Mouse (Mus musculus): ENCODE measurements around the gene Rftn2.

Gene Rftn2

GRCm38 (mm10) chr1:55210202-55210965 lies 16.2 kb downstream of the Rftn2 start:
- DNase-seq (ENCODE audit: low read depth), result peak; percentile 7

DNA sequence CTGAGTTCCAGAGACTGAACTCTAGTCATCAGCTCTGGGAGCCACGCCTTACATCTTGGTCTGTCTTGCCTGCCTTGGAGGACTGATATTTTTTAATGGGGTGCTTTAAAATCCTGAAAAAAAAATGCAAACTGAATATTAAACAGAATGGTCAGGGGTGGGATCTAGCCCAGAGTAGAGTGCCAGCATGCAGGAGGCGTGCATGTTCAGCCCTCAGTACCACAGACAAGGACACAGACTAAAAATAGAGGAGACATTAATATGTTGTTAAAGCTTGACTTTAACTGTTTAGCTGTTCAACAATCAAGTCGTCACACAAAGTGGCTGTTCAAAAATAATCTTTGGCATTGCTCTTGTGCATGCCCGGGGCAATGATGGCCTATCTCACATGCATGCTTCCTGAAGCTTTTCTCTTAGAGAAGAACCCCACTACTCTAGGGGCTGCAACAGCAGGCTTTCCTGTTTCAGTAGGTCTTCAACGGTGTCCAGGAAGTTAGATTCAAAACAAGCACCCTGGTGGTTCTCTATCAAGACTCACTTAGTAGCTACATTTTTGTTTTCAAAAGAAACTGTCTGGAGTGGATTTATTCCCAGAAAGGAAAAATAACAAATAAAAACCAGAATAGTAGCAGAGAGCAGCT lies 18.0 kb downstream of the Rftn2 start:
- no peak for DNase-seq (ENCODE audit: low read depth)

GRCm38 (mm10) chr1:55207561-55207960 lies 19.0 kb downstream of the Rftn2 start:
- no peak for DNase-seq (ENCODE audit: low read depth)

- no peak for DNase-seq (ENCODE audit: low read depth)
Observed at GRCm38 (mm10) chr1:55205808-55206327, 20.7 kb downstream of the Rftn2 start.

DNA sequence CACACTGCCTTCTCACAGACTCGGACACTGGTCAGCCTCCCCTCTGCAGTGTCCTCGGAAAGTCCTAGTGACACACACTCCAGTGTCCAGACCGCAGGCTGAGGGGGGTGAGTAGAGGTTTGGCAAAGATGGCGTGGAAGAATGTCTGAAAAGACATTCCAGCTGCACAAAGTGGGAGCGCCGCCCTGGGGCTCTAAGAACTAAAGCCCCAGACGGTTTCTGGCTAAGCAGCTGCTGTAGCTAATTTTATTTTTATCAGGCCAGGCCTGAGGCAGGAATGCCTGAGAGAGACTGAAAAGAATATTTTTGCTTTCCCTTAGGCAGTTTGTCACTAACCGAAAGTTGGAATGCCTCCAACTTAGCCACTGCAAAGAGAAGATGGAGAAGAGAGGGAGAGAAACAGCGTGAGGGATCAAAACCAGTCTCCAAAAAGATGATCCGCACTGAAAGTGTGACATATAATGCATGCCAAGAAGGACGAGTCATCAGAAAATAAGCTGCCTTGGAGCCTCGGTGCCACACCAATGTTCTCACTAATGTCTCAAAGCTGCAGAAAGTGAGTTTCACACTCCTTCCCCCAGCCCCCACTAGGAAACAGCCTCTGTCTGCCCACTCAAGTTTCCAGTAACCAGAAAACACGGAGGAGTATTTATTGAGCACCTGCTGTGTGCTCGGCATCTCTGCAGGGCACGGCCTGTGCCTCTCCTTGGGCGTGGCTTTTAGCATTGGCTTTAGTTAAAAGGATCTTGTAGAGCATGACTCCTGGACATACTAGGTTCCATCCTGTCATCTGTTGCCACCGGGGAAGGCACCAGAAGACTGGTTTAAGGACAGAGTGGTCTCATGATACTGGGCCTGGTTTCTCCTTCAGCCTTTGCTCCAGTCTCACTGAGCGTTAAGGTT lies 24.5 kb downstream of the Rftn2 start:
- DNase-seq (ENCODE audit: low read depth), result no peak

GRCm38 (mm10) chr1:55198719-55199118 lies 27.9 kb downstream of the Rftn2 start:
- DNase-seq (ENCODE audit: low read depth), result peak; percentile 50

GRCm38 (mm10) chr1:55196327-55197003 lies 30.1 kb downstream of the Rftn2 start:
- DNase-seq (ENCODE audit: low read depth), result no peak

DNA sequence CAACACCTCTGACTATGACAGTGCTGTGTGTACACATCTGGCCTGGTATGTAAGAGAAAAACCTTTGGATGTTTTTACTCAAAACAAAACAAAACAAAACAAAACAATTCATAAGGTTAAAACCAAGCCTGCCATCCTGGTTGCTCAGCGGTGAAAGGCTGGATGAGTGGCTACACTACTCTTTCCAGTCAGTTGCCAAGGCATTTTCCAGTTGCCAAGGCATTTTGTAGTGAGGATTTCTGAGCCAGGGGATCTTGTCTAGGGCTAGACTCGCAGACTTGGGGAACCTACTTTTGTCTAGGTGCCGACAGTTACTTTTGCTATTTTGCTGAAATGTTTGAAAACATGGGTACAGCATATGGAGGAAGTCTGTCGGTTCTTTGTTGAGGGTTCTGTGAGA lies 31.6 kb downstream of the Rftn2 start:
- no peak for DNase-seq (ENCODE audit: low read depth)

GRCm38 (mm10) chr1:55194064-55194915 lies 32.3 kb downstream of the Rftn2 start:
- DNase-seq (ENCODE audit: low read depth), result no peak

DNA sequence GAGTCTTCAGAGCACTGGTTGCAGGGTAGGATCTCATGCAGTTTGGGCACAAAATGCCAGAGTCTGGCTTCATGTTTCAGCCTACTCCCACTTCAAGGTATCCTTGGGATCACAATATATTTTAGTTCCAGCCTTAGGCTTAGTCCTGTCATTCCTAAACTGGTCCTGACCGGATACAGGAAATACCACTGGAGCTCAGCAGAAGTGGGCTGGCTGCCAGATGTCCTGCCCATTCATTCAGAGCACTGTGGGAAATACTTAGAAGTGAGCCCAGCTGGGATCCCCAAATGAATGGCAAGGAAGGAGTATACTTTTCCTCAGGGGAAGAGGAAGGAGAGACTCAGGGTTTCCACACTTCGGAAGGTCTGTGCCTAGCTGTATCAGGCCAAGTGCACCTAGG lies 33.3 kb downstream of the Rftn2 start:
- no peak for DNase-seq (ENCODE audit: low read depth)

DNA sequence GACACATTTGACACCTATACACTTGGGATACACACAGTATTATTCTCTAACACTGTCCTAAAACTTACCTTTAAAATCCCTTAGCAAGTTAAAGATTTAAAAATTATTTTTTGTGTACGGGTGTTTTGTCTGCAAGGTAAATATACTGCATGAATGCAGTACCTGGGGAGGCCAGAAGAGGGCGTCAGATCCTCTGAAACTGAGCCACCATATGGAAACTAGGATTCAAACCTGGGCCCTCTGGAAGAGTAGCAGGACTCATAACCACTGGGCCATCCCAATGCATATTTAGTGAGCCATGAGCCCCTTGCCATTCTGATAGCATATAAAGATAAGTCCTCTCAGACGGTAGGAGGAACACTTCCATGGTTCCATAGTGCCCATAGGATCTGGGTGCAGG lies 33.8 kb downstream of the Rftn2 start:
- peak; percentile 14 for DNase-seq (ENCODE audit: low read depth)

GRCm38 (mm10) chr1:55192015-55192414 lies 34.6 kb downstream of the Rftn2 start:
- DNase-seq (ENCODE audit: low read depth), result no peak

GRCm38 (mm10) chr1:55186592-55187210 lies 39.9 kb downstream of the Rftn2 start:
- no peak for DNase-seq (ENCODE audit: low read depth)

DNA sequence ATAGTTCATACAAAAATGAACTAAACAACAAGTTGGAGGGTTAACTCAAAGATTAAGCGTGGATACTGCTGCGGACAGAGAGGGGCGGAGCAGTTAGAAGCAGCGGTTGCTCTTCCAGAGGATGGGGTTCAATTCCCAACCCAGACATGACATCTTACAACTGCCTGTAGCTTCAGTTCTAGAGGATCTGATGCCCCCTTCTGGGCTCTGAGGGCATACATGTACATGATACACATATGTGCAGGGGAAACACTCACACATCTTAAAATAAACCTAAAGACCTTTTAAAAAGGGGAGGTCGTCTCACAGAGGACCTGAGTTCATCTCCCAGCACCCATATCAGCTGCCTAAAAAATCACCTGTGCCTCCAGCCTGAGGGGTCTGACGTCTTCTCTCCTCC lies 40.9 kb downstream of the Rftn2 start:
- peak; percentile 13 for DNase-seq (ENCODE audit: low read depth)

DNA sequence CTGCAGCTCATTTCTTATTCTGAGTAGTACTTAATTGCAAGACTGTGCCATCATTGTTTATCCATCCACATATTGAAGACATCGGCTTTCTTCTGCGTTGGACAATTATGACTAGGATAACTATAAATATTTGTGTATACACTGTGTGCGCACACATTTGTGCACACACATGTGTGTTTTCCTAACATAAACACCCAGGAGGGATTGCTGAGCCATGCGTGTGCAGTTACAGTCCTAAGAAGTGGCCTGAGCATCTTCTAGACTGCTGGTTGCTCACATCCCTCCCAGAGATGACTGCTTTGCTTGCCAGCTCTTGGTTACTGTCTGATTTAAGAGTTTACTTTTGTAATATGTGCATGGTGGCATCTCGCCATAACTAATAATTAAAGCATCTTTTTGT lies 44.2 kb downstream of the Rftn2 start:
- DNase-seq (ENCODE audit: low read depth), result no peak

DNA sequence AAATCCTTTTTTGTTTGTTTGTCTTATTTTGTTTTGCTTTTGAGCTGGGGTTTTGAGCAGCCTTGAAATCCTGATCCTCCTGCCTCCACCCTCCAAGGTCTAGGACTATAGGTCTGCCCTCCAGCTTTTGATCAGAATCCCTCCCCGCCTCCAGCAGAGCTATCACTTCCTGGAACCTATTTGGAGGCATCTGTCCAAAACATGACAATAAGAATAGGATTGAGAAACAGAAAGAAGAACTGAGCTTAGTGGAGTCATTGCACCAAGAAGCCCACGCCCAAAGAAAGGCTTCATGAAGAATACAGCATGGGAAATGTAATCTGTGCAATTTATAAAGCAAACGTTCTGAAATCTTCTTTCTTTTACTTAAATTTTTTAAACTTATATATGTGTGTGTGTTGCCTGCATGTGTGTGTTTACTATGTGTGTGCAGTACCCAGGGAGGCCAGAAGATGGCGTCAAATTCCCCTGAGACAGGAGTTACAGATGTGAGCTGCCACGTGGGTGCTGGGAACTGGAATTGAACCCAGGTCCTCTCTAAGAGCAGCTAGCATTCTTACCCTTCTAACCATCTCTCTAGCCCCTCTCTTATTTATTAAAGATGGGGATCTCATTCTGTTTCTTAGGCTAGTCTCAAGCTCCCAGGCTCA lies 46.5 kb downstream of the Rftn2 start:
- DNase-seq (ENCODE audit: low read depth), result no peak

GRCm38 (mm10) chr1:55174558-55175034 lies 52.0 kb downstream of the Rftn2 start:
- DNase-seq (ENCODE audit: low read depth), result no peak

DNA sequence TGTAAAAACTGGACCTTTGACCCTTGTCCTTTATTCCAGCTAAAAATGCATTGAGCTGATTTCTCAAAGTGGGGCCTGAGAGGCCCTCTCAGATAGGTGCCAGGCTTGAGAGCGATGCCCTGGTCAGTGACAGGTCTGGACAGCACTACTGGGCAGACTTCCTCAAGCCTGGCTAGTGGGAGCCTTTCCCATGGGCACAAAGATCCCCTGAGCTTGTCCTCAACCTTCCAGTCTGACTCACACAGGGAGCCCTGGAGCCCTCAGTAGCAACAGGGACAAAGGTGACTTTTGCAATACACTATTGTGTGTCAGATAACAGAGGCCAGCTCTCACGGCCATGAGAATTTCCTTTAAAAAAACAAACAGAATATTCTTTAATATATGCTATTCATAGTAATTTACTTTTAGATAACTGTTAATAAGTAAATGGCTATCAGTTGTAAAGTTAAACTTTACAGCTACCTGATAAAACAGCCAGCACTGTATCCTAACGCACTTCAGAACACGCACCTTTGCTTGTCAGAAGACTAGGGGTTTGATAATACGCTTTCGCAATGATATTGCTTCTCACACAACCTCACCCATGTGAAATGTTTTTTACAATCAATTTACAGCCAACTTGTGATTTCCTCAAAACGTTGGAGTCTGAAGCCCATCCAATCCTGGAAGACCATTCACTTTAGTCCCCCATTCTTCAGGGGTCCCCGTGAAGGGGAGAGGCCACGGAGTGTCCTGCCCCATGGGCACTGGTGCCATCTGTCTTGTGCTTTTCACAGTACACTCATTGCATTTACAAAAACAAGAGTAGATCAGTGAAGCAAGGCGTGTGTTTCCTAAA lies 52.6 kb downstream of the Rftn2 start:
- DNase-seq (ENCODE audit: low read depth), result no peak

Data from c-Kit-positive CD71-positive TER-119-negative erythroid progenitor cells, embryonic 14.5 days (primary cell).